Mouse (Mus musculus): Measurements from ENCODE around the gene Shank1.
"Not testable (repeated sequence)": the region's sequence is repeated elsewhere in the genome, so short reads cannot be mapped to it uniquely, and the experiment has no call there.

Gene Shank1

DNA sequence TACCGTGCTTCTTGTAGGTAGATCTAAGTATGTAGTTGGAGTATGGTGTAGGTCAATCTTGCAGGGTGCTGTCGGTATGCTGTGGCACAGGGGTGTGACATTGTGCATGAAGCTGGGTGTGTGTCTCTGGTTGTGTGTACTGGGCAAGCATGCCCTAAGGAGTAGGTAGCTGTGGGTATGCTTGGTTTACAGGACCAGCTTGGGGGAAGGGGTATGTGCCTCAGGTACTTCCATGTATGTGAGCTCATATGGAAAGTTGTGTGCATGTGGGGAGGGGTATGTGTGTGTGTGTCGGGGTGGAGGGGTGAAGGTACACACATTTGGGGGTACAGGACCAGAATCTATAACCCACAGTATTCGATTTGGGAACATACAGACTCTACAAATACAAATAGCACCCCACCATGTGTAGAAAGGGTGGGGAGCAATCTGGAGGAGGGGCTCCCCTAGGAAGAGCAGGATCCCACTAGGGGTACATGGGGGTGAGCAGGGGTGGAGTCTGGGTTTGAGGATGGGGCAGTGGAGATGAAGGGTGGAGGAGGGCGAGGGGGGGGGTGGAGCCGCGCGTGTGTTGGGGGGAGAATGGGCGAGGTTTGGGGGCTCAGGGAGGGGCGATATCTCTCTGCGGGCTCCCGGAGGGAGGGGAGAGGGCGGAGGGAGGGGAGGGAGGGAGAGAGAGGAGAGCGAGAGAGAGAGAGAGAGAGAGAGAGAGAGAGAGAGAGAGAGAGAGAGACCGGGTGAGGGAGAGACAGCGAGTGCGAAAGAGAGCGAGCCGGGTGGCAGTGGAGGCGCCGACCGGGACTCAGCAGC lies at the start of gene Shank1:
TSS of gene Shank1 (plus strand) at position 779 of the 810 bp plus-strand sequence.
- DNase-seq (ENCODE audit: low read depth) = peak; percentile 14

DNA sequence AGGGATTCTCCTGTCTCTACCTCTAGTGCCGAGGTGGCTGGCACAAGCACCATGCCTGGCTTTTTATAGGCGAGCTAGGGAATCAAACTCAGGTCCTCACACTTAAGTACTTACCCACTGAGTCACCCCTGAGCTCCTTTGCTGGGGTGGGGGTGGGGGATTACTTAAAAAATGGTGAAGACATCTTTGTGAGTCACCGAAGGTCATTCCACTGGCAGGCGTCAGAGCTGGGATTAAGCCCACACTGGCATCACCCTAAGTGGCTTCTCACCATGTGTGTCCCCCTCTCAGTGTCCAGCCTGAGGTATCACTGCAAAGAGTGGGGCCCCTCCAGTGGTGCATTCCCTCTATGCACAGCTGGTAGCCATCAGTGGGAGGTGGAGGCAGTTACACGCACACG lies 49.6 kb upstream of the Shank1 start:
- DNase-seq (ENCODE audit: low read depth) = no peak

GRCm38 (mm10) chr7:44261147-44261546 lies 48.9 kb upstream of the Shank1 start, which contains the start of gene Gm15517:
Gene Gm15517, plus strand, starts transcription at chr7:44261447.
- no peak for DNase-seq (ENCODE audit: low read depth)

DNA sequence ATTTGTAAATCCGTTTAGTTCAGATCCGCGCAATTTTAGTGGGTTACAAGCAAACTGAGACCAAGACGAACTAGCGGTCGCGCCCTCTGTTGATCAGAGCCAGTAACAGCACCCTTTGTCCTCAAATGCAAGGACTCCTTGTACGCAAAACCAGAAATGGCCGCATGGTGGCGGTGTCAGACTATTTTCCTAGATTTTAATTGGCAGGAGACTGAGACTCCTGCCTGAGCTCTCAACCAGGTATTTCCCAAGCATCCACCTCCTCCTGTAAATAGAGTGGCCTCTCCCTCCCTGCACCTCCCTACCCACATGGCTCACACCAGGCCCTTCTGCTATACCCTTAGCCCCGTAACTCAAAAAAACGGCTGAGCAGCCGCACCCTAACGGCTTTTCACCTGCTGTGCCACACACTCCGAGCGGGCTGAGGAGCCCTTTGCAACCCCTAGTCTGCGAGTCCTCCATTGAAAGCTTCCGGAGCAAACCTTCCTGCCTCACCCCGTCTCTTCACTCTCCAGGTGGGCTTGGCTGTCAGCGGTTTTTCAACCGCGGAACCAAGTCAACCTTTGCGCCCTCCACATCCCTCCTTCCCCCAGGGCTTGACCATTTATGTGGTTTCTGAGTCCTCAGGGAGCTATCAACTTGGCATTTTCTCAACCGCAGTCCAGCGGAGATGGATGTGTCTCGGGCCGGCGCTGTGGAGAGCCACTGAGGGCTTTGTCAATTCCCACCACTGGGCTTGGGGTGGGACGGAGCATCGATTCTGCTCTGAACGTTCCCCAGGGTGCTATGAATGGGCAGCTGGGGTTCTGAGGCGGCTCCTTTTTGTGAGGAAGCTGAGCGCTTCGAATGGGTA lies 47.0 kb upstream of the Shank1 start:
- peak; percentile 97 for DNase-seq (ENCODE audit: low read depth)

DNA sequence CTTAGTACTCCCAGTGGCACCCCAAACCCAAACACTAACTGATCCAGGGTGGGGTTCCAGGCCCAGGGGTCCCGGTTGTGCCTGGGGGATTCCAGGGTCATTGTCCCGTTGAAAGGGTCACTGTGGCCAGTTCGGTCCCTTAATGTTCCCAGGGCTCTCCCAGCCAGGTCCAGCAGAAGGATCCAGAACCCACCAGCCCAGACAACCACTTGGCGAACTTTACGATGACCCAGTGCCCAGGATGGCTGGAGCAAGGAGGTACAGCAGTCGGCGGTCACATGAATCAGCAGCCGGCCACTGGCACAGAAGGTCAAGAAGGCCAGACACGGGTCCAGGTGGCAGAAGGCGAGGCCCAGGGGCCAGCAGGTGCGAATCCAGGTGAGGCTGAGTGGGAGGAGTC lies 41.9 kb upstream of the Shank1 start:
- DNase-seq (ENCODE audit: low read depth) = no peak

DNA sequence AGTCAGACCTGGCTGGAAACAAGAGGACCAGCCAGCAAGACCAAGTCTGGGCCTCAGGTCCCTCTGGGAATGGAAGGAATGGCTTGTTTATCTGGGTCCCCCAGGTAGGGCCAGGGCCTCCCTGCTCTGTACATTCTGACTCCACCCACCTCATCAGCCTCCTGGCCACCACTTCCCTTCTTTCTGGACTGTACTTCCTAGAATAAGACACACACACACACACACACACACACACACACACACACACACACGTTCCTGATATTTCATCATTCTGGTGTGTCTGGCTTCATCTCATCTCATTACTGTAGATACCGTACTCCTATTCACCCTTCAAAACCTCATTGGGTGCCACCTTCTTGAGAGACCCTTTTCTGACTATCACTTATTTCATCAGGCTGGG lies 40.7 kb upstream of the Shank1 start:
- no peak for DNase-seq (ENCODE audit: low read depth)

- peak; percentile 36 for DNase-seq (ENCODE audit: low read depth)
These were observed 38.7 kb upstream of the Shank1 start for GRCm38 (mm10) chr7:44271309-44271708.

DNA sequence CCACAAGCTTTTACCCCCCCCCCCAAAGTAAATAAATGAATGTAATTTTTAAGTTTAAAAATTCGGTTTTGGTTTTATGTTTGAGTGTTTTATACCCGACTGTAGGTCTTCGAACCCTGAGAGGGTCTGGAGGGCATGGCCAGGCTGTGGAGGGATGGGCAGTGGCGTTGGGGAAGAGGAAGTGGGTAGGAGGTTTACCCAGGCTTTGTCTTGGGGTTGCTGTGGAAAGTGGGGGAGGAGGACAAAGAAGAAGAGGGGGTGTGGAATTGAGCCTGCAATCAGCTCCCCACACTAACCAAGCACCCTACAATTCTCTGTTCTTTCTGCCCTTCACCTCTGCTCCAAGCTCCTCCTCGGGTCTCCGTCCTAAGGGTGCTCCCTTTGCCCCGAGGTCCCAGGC lies 37.5 kb upstream of the Shank1 start:
- no peak for DNase-seq (ENCODE audit: low read depth)

DNA sequence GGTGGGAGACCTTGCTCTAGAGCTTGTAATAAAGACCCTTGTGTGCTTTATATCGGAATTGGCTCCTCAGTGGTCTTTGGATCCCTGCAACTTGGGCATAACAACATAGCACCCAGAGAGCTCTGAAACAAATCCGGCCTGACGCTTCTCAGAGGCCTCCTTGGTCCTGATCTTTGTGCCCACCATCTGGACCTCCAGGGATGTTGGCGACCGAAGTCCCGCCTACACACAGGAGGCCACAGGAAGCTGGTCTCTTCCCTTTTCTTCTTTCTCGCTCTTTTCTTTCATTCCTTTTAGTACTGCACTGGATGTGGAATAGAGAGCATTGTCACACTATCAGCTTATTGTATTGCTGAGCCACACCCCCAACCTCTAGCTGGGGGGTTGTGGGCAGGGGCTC lies 36.6 kb upstream of the Shank1 start:
- no peak for DNase-seq (ENCODE audit: low read depth)

GRCm38 (mm10) chr7:44274096-44274495 lies 36.0 kb upstream of the Shank1 start:
- DNase-seq (ENCODE audit: low read depth) = no peak

- DNase-seq (ENCODE audit: low read depth) = no peak
These were observed 34.5 kb upstream of the Shank1 start for GRCm38 (mm10) chr7:44275546-44275945.

- no peak for DNase-seq (ENCODE audit: low read depth)
These were observed 33.4 kb upstream of the Shank1 start for GRCm38 (mm10) chr7:44276461-44277249.

DNA sequence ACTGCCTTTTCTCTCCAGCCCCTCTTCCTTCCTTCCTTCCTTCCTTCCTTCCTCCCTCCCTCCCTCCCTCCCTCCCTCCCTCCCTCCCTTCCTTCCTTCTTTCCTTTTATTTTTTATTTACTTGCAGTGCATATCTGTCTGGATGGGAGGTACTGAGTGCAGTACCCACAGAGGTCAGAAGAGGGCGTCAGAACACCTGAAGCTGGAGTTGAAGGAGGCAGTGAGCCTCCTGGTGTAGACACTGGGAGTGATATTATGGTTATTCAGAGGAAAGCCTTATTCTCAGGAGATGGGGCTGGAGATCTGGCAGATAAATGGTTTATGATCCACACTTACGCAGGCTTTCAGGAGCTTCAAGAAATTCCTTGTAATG lies 32.8 kb upstream of the Shank1 start:
- peak; percentile 61 for DNase-seq (ENCODE audit: low read depth)

DNA sequence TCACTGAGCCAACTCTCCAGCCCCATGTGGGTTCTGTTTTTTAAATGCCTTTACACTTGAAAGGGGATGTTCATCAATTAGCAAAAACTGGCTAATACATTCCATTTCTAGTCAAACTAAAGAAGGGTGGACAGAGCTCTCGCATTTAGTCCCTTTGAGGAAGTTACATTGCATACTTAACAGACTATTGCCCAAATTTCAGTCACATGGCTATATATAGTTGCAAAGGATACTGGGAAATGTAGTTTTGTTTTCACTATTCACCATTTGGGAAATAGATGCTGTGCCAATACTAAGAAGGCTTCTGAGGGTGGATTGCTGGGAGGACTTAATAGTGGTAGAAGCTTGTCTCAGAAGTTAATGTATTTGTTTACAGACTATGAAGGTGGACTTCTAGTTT lies 29.1 kb upstream of the Shank1 start:
- DNase-seq (ENCODE audit: low read depth) = no peak

GRCm38 (mm10) chr7:44281586-44281985 lies 28.5 kb upstream of the Shank1 start:
- no peak for DNase-seq (ENCODE audit: low read depth)

DNA sequence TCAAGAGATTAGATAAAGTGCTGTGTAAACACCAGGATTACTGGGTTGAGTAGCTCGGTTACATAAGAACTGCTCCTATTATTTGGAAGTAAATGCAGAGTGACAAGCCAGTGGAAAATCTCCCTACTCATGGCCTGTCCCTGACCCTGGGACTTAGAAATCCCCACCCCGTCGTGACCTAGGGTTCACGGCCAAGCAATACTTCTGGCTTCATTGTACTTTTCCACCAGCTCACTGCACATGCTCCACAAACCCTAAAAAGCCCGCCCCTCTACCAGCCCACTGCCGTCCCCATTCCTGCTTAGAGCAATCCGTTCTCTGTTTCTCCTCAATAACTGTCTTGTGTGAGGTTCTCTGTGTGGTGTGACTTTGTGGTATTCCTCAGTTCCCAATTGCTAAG lies 22.3 kb upstream of the Shank1 start:
- DNase-seq (ENCODE audit: low read depth) = no peak

- DNase-seq (ENCODE audit: low read depth) = no peak
These were observed 19.1 kb upstream of the Shank1 start for GRCm38 (mm10) chr7:44290986-44291385.

DNA sequence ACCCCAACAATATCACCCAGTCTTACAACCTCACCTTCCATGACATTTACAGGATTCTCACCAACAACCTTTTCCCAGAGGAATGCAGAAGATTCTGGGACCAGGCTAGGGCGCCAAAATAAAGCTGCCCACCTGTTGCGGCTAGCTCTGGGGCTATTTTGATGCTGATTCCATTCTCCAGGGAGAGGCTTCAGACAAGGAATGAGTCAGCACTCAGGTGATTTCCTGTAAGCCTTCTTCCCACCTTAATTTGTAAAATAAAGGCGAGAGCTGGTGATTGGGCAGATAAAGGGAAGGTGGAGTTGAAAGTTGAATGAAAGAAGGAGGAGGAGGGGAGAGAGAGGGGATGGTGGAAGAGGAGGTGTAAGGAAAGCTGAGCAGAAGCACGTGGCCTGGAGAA lies 18.6 kb upstream of the Shank1 start:
- DNase-seq (ENCODE audit: low read depth) = no peak

GRCm38 (mm10) chr7:44297501-44297900 lies 12.6 kb upstream of the Shank1 start:
- not testable (repeated sequence) for DNase-seq (ENCODE audit: low read depth)

DNA sequence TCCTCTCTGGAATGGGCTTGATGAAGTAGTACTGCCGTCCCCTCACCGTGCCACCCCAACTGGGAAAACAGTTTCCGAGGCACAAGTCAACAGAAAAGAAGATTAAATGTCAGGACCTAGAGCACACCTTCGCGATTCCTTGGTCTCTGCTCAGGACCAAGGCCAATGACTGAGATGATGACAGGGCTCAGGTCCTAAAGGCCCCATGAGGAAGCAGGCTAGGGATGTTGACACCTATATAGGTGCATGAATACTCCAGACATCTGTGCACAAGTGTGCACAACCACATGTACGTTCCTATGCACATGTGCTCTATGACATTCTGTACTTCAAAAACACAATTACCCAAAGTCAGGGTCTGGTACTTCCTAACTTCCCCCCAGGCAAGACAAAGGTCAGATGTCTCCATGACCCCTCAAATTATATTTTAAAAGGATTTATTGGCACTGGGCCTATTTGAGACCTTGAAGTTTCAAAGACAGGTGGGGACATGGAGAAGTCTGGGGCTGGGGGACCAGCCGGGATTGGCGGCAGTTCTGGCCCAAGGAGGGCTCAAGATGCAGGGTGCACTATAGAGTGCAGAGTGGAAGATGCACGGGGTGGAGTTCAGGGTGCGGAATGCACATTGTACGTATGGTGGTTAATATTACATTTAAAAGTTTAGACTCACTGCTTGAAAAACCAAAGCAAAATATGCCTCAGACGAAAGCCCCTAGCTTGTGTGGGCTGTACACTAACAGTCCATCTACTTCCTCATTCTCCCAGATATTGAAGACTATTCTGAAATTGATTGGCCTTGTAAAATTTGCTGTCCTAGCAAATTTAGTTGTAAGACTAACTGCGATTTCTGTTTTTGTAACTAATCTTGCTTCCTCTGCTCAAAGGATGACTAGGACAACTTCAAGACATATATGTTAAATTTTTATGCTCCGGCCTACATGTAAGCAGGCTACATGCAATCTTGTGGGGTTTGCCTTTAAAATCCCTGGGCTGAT lies 6.4 kb upstream of the Shank1 start:
- DNase-seq (ENCODE audit: low read depth) = peak; percentile 6

DNA sequence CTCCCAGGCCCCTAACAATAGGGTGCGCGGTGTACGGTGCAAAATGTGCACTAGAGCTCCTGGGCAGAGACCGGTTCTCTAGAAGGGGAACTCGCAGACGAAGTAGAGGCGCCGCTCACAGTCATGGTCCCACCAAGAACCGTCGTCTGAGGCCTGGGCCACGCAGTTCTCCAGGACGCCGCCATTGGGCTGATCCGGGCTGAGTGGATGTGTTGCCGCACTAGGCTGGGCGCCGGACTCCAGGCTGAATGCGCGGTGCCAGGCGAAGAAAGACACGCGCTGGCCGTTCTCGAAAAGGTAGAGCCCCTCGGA lies 5.6 kb upstream of the Shank1 start:
- DNase-seq (ENCODE audit: low read depth) = no peak
